Comparison of ENCODE assay signal across 8 mouse cellular contexts in the genomic region with DNA sequence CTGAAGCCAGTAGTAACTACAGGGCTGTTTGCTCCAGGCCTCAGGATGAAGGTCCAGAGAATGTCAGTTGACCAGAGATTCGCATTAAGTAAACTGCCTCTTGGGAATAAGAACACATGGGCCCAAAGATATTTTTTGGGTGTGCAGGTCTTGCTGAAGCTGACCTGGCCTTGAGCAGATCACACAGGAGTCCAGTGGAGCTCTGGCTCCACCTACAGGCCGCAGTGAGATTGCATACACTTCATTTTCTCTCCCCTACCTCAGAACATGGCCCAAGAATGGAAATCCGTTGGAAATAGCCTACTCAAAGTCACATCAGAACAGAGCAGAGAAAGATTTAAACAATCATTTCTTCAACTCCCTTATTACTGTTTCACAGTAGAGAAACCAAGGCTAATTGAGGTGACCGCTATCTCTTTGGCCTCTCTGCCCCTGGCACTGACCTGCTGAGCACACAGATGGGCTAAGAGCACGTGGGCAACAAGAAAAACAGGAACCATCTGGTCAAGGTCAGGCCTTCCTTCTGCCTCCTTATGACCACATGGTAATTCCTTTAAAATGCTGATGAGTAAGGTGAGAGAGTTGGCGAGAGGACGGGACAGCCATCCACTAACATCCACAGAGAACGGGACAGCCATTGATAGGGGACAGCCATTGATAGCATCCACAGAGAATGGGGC. TPM values are rescaled to one million over a fixed set of nuclear protein-coding genes. Genes with fewer than 3 reads are reported as not detected.
DNase-seq lines count a peak whose midpoint lies in the region; ATAC-seq lines count a peak whose summit lies in the region.

No protein-coding gene starts in this region.

- H3K9ac ChIP-seq in liver, embryonic 11.5 days (ENCODE audit: low read depth, low read length), result no peak overlapping the region
- no peak overlapping the region for H3K9ac ChIP-seq in stomach, embryonic 15.5 days

- no peak overlapping the region for H3K4me2 ChIP-seq in liver, embryonic 11.5 days
- H3K4me2 ChIP-seq in stomach, embryonic 15.5 days, result no peak overlapping the region

- no peak overlapping the region for H3K27ac ChIP-seq in liver, embryonic 11.5 days (ENCODE audit: low read depth, low read length)
- H3K27ac ChIP-seq in stomach, embryonic 15.5 days, result no peak overlapping the region

- WGBS in liver, embryonic 11.5 days, result 45% methylated on average over 8 of the region's 8 CpGs
- 54% methylated on average over 8 of the region's 8 CpGs for WGBS in stomach, embryonic 15.5 days

- no peak overlapping the region for H3K4me3 ChIP-seq in liver, embryonic 11.5 days (ENCODE audit: low read depth, low read length)
- no peak overlapping the region for H3K4me3 ChIP-seq in stomach, embryonic 15.5 days (replicated peaks)

- no peaks in the 10 kb centered on the region for H3K9me3 ChIP-seq in liver, embryonic 11.5 days (ENCODE audit: control insufficient read depth, low read length)
- H3K9me3 ChIP-seq in stomach, embryonic 15.5 days, result no peaks in the 10 kb centered on the region

- H3K4me1 ChIP-seq in liver, embryonic 11.5 days (replicated peaks; ENCODE audit: control insufficient read depth, insufficient read depth, low read length), result peaks cover 9% of the 10 kb centered on the region
- H3K4me1 ChIP-seq in stomach, embryonic 15.5 days, result no peaks in the 10 kb centered on the region

- H3K36me3 ChIP-seq in liver, embryonic 11.5 days (ENCODE audit: control insufficient read depth, insufficient read depth, low read length), result peaks cover 9% of the 10 kb centered on the region
- H3K36me3 ChIP-seq in stomach, embryonic 15.5 days, result peaks cover 11% of the 10 kb centered on the region

- DNase-seq in A20 (ENCODE audit: low read depth, low spot score), result peak; percentile 74
- peak; percentile 61 for DNase-seq in WW6 (ENCODE audit: low read depth, low spot score)
- peak; percentile 91 for DNase-seq in cerebellum, postnatal 14 days
- peak; percentile 72 for DNase-seq in gastrocnemius, adult 18-20 months (ENCODE audit: low spot score)
- peak; percentile 78 for DNase-seq in kidney, adult 18-20 months
- DNase-seq in liver, embryonic 11.5 days (ENCODE audit: low spot score), result peak; percentile 74
- DNase-seq in neural tube, embryonic 10.5 days (ENCODE audit: extremely low spot score, low spot score), result peak; percentile 78

- peak; percentile 51; the same call in 1 of the 2 replicates for ATAC-seq in liver, embryonic 11.5 days (replicated peaks; ENCODE audit: low FRiP score)
- ATAC-seq in stomach, embryonic 15.5 days (ENCODE audit: insufficient read depth, low FRiP score, low read depth), result peak; percentile 39; the same call in 1 of the 2 replicates

- H3K27me3 ChIP-seq in liver, embryonic 11.5 days (replicated peaks; ENCODE audit: control insufficient read depth, insufficient read depth, low read length), result no peaks in the 10 kb centered on the region
- H3K27me3 ChIP-seq in stomach, embryonic 15.5 days (replicated peaks), result no peaks in the 10 kb centered on the region

RNA-seq across cellular contexts. Expression of gene Oxnad1, which starts 8.1 kb away (rescaled TPM):
- total RNA-seq in gastrocnemius, adult 18-20 months (2021), result 10 to 100 TPM; 17.9 to 19.5 TPM
- 27.2 and 32.9 TPM in 2 replicates for polyA plus RNA-seq in liver, embryonic 11.5 days (2014; fragmentation: Nextera tagmentation; extraction: Ambion mirVana)
- polyA plus RNA-seq in stomach, embryonic 15.5 days (2015; fragmentation: Nextera tagmentation; extraction: Ambion mirVana), result 30.9 and 31.2 TPM in 2 replicates

RNA-seq across cellular contexts. Expression of gene Dph3, which starts 8.5 kb away (rescaled TPM):
- 100 to 1,000 TPM; 119 to 128 TPM for total RNA-seq in gastrocnemius, adult 18-20 months (2021)
- 130 and 141 TPM in 2 replicates for polyA plus RNA-seq in liver, embryonic 11.5 days (2014; fragmentation: Nextera tagmentation; extraction: Ambion mirVana)
- polyA plus RNA-seq in stomach, embryonic 15.5 days (2015; fragmentation: Nextera tagmentation; extraction: Ambion mirVana), result 91.0 and 92.2 TPM in 2 replicates

RNA-seq across cellular contexts. Expression of gene Galnt15, which starts 48.2 kb away (rescaled TPM):
- total RNA-seq in gastrocnemius, adult 18-20 months (2021), result 1 to 10 TPM; 6.2 to 6.5 TPM
- not detected in 2 replicates for polyA plus RNA-seq in liver, embryonic 11.5 days (2014; fragmentation: Nextera tagmentation; extraction: Ambion mirVana)
- polyA plus RNA-seq in stomach, embryonic 15.5 days (2015; fragmentation: Nextera tagmentation; extraction: Ambion mirVana), result 0.05 and 0.10 TPM in 2 replicates
